Mouse (Mus musculus) thymus, postnatal 0 days (tissue): ENCODE data around the gene Mcemp1. TPM values are rescaled to one million over a fixed set of nuclear protein-coding genes. Genes with fewer than 3 reads are reported as not detected.
A peak's percentile ranks its signal among the peaks of the same experiment; 100 is the strongest.

Experiments used
- DNase-seq: peaks from one replicate; pipeline ENCODE4 v3.0.0-alpha.2; 2015; ENCODE audit warnings: low spot score
- polyA plus RNA-seq: library from polyadenylated mRNA; unstranded; fragments of >200 nt; fragmentation: Nextera tagmentation; extraction: Ambion mirVana; gene quantifications from 2 replicates; pipeline ENCODE4 v1.2.1, GENCODE M21; 2015

Mcemp1 gene
- polyA plus RNA-seq, 1 experiment from 2014 or later: 0.88 TPM

DNA sequence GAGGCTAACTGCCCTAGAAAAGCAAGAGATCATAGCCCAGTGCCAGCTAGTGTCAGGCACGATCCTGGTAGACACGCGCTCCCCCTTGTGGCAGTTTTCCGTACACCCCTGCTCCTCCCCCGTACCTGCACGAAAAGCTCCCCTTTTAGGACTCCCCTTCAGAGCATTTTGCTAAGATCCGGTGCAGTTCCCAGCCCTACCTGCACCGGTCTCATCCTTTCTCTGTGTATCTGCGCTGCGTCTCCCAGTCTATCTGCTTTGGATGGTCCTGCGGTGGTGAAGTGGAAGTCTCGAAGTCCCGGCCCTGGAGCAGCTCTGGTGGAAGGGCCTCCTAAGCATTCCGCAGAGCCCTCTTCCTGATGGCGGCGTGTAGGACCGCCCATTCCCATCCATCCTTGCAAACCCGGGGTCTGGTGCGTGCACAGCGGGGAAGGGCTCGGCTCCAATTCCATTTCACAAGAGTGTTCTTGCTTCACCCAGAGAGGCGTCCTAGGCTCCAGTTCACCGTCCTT is 6.5 kb downstream of the Mcemp1 start, which contains the start of gene Fcor:
TSS of gene Fcor (minus strand) at position 383 of the 512 bp plus-strand sequence.
- DNase-seq: peak; percentile 88

DNA sequence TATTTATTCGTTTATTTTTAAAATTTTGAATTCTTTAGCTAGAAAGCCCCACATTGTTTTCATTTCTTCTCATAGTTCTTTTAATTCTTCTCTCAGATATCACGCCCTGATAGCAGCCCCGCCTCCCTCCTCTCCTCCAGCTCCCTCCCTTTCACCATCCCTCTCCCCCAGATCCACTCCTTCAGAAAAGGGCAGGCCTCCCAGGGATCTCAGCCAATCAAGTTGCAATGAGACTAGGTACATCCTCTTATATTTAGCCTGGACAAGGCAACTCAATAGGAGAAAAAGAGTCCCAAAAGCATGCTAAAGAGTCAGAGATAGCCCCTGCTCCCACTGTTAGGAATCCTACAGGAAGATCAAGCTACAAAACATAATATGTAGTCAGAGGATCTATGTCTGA is 9.1 kb downstream of the Mcemp1 start:
- DNase-seq: no peak

DNA sequence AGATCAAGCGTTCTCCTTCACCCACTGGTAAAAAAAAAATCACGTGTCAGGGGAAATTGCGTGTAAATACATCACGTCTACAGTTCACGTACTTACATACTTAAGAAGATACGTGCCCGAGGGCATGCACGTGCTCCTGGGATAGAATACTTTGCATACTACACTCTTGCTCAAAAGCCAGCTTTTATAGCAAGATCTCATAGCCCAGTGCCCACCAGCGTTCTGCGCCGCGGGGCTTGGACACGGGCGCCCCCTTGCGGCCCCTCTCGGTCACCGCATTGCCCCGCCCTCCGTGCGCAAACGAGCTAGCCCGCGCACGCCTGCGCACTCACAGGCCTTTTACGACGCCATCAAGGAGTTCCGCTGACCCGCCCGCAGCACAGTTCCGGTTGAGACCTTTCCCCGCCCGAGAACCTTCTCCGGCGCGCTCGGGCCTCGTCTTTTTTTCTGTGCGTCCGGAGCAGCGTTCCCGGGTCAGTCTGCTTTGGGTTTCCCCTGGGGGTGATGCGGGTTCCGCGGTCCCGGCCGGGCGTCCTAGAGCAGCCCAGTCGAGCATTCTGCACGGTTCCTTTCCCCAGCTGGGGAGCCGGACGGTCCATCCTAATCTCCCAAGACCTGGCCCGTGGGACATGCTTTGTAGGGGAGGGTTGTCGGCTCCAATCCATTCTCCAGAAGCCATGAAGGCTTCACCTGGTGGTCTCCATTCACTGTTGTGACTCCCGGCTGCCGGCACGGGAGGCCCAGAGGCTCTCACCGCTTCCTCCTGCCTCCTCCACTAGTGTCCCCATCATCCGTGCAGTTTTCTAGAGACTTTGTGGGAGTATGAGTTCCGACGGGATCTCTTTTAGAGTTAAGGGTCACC is 10.8 kb downstream of the Mcemp1 start, which contains the start of gene Trappc5:
TSS of gene Trappc5 (plus strand) at position 169 of the 862 bp plus-strand sequence.
- DNase-seq: peak; percentile 95

GRCm38 (mm10) chr8:3676993-3677579 is 11.5 kb downstream of the Mcemp1 start:
- DNase-seq: no peak

GRCm38 (mm10) chr8:3678831-3679230 is 13.3 kb downstream of the Mcemp1 start:
- no peak for DNase-seq

DNA sequence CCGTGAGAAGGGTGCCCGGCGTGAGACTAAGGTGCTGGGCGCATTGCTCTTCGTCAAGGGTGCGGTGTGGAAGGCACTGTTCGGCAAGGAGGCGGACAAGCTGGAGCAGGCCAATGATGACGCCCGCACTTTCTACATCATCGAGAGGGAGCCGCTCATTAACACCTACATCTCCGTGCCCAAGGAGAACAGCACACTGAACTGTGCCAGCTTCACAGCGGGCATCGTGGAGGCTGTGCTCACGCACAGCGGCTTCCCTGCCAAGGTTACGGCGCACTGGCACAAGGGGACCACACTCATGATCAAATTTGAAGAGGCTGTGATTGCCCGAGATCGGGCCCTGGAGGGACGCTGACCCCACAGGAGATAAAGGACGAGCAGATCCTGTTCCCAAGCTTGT is 13.7 kb downstream of the Mcemp1 start:
- DNase-seq: no peak

DNA sequence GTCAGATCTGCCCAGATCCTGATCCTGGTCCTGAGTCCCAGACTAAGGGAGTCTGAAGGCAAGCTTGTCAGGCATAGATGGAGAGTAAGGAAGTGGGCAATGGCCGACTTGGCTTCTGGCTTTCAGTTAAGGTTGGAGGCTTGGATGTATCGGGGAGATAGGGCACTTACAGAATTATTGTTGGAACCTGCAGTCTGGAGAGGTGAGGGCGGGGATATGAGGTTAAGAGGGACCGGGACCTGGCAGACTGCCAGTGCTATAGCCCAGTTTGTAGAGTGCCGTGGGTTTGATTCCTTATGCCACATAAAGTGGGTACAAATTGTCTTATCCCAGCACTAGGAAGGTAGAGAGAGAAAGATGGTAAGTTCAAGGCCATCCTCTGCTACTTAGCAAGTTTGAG is 14.1 kb downstream of the Mcemp1 start:
- no peak for DNase-seq

DNA sequence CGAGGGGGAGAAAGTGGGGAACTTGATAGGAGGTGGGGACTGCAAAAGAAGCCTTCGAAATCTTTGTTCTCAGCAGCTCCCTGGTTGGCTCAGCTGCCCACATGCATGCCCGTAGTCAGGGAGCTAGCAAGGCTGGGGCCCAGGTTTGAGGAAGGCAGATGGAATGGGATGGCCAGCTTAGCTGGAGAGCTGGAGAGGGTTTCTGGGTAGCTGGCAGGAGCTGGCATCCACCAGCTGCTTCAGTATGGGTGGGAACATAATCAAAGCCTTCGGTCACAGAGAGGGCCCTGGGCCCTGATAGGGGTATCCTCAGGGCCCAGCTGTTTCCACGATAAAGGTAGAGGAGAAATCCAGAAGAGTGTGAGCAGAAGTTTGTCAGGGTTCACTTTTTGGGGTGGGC is 16.9 kb downstream of the Mcemp1 start:
- DNase-seq: no peak

GRCm38 (mm10) chr8:3683408-3684176 is 18.0 kb downstream of the Mcemp1 start:
- no peak for DNase-seq

DNA sequence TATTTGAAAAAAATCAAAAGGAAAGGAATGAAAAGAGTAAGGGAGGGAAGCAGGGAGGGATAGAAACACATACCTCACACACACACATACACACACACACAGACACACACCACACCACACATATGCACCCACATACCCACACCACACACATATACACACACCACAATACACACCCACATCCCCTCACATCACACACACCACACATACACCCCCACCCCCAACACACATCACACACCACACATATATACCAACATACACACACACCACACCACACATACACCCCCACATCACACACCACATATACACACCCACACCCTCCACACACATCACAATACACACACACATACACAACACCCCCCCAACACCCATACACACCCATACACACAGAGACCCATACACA is 19.0 kb downstream of the Mcemp1 start:
- no peak for DNase-seq

DNA sequence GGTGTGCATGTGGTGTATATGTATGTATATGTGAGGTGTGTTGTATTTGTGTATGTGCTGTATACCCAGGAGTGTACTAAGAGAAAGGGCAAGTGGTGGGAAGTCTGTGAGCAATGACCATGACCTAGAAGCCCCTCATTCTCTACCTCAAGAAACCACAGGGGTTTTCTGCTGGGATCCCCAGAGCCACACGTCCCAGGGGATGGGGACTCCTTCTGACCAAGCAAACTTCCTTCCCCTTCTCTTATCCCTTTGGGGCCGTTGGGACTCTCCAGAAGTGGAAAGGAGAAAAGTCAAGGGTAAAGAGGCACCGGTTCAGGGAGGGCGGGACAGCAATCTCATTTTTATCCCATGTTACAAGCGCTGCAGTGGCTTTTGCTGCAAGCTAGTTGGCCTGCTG is 19.9 kb downstream of the Mcemp1 start:
- no peak for DNase-seq

- no peak for DNase-seq
Observed at GRCm38 (mm10) chr8:3687537-3687936, 22.0 kb downstream of the Mcemp1 start.

- no peak for DNase-seq
Observed at GRCm38 (mm10) chr8:3690774-3691173, 25.2 kb downstream of the Mcemp1 start.

GRCm38 (mm10) chr8:3694121-3694520 is 28.6 kb downstream of the Mcemp1 start, which contains the start of gene Fcer2a:
Gene Fcer2a (minus strand): TSS chr8:3694175.
- DNase-seq: no peak

DNA sequence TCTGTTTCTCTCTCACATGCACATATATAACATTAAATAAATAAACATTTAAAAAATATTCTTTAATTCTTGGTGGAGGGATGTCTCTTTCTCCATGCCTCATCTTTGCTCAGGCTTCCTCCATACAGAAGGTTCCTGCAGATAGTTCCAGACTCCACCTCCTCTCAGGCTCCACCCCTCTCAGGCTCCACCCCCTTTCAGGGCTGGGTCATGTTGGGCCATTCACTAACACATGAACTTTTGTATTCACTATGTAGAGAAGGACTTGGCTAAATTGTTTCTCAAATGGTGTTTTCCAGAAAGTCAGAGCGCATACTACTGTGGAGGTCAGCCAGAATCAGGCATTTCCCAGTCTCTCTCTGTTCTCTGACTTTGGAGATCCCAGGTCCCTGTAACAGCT is 35.9 kb downstream of the Mcemp1 start:
- DNase-seq: no peak

- DNase-seq: no peak
Observed at GRCm38 (mm10) chr8:3705711-3706110, 40.2 kb downstream of the Mcemp1 start.

DNA sequence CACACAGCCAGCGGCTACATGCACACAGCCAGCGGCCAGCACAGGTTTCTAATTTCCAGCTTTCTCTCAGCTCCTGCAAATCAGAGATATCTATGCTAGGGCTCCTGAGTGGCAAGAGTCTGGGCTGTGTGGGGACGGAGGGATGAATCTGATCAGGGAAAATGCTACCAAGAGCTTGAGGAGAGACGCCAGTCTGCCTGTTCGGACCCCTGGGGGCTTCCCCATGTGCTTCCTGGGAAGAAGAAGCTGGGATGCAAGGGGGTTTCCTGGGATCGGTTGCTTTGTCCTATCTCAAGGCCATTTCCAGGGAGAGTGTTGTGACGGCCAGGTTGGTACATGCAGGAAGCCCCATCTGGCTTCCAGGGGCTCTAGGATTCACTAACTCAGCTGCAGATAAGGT is 42.1 kb downstream of the Mcemp1 start:
- DNase-seq: no peak

GRCm38 (mm10) chr8:3710312-3710711 is 44.8 kb downstream of the Mcemp1 start:
- DNase-seq: no peak

DNA sequence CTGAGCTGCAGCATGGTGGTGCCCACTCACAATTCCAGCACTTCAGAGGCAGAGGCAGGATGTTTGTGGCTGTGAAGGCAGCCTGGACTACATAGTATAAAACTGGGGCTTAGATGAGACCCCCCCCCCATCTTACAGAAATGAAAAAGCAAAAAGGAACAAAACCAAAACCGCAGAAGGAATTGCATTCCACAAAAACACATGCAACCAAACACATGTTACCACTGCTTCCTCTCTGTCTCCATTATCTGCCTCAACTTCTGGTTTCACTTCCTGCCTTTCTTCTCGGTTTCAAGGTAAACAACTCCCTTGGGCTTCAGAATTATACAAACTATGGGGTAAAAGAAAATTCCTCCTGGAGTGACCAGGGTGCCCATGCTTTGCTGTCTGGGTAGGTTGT is 46.1 kb downstream of the Mcemp1 start:
- DNase-seq: peak; percentile 33

DNA sequence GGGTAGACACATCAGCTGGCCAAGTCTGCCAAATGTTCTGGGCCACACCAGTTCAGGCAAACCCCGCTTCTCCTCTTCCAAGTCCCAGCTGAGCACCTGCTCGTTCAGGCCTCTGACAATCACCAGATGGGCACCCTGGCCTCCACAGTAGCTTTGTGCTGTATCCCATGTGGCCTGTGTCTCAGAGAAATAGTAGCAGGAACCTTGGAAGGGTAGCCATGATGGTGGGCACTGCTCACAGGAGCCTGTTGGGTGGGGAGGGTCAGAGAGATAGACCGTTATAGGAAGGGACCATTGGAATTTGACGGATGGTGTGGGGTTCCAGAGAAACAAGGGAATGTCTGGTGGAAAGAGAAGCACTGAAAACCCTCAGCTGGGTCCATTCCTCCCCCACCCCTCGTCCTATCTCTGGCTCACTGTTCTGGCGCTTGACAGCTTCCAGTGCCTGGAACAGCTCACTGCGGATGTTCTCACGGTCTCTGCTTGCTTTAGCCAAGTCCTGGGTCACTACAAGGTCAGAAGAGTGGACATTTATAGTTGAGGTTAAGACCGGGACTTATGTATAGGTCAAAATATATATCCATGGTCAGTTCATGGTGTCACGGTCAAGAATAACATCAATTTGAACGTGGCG is 51.9 kb downstream of the Mcemp1 start:
- DNase-seq: no peak

DNA sequence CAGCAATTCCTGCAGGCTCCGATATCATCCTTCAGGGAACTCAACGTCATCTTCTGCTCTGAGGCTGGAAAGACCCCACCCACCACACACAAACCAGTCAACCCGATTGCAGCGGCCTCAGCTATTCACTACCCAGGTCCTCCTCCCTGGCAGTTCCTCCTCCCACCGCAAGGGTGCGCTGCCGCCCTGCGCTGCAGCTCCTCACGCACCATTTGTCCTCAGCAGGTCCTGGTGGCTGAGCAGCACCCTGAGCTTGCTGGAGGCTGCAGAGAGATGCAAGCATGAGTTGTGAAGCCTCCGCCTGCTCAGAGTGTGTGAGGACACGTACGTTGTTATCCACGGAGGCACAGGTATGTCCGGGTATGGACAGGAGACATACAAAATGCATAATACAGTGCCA is 53.0 kb downstream of the Mcemp1 start:
- peak; percentile 74 for DNase-seq
